Mouse (Mus musculus): Measurements from ENCODE around the gene Ifit1. TPM values are rescaled to one million over a fixed set of nuclear protein-coding genes. Genes with fewer than 3 reads are reported as not detected.

Ifit1 gene
- polyA plus RNA-seq, 1 experiment: 5.3 TPM

- no peak overlapping the region for H3K27ac ChIP-seq (ENCODE audit: insufficient read depth, low read length)
- no peak for TF ChIP-seq CTCF (IDR thresholded peaks at IDR 0.05; ENCODE audit: extremely low read depth, insufficient read depth, low read length)
- TF ChIP-seq POLR2A (IDR thresholded peaks at IDR 0.05; ENCODE audit: extremely low read depth, insufficient read depth, low read length): no peak
- no peak overlapping the region for H3K4me3 ChIP-seq (ENCODE audit: insufficient read depth, low read length)
- H3K4me1 ChIP-seq (ENCODE audit: control insufficient read depth, insufficient read depth, low read length): no peaks in the 10 kb centered on the region
Observed at GRCm38 (mm10) chr19:34691402-34691801, 50.7 kb downstream of the Ifit1 start.

DNA sequence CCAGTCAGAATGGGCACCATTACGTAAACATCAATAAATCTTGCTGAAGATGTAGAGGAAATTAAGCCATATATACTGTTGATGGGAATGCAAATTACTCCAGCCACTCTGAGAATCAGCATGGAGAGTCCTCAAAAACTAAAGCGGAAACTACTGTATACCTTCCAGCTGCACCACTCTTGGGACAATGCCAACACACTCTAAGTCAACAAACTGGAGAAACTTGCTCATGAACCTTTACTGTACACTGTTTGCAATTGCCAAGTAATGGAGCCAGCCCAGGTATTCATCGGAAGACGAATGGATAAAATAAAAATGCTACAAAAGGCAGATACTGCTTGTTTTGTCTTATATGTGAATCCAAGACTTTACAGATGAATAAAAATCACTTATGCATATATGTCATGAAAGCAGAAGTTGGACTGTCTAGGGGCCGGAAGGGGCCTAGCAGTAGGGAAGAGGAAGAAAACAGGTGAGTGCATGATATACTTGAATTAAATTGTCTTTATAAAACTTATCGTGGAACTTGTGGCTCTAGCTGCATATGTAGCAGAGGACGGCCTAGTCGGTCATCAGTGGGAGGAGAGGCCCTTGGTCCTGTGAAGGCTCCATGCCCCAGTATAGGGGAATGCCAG lies 55.8 kb downstream of the Ifit1 start:
- H3K4me1 ChIP-seq (ENCODE audit: control insufficient read depth, insufficient read depth, low read length): no peaks in the 10 kb centered on the region
- TF ChIP-seq POLR2A (IDR thresholded peaks at IDR 0.05; ENCODE audit: extremely low read depth, insufficient read depth, low read length) (no peak), CTCF (IDR thresholded peaks at IDR 0.05; ENCODE audit: extremely low read depth, insufficient read depth, low read length) (no peak)
- no peak overlapping the region for H3K4me3 ChIP-seq (ENCODE audit: insufficient read depth, low read length)
- H3K27ac ChIP-seq (ENCODE audit: insufficient read depth, low read length): no peak overlapping the region

DNA sequence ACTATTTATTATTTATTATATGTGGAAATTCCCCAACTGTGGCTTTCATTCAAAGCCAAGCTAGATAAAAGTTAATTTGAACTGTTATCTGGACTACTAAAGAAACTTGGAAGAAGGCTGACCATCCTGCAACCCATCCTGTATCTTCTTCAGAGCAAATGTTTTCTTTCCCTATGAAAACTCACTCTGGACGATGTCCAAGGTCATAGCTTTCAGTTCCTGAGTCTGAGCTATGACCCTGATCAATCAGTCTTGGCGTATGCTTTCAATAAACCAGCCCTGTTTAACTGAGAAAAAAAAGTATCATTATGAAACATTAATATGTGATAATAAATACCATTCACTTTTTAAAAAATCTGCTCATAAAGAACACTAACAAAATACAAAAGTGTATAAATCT lies 56.8 kb downstream of the Ifit1 start:
- H3K4me3 ChIP-seq (ENCODE audit: insufficient read depth, low read length): no peak overlapping the region
- no peak overlapping the region for H3K27ac ChIP-seq (ENCODE audit: insufficient read depth, low read length)
- TF ChIP-seq POLR2A (IDR thresholded peaks at IDR 0.05; ENCODE audit: extremely low read depth, insufficient read depth, low read length) (no peak), CTCF (IDR thresholded peaks at IDR 0.05; ENCODE audit: extremely low read depth, insufficient read depth, low read length) (no peak)
- no peaks in the 10 kb centered on the region for H3K4me1 ChIP-seq (ENCODE audit: control insufficient read depth, insufficient read depth, low read length)

- H3K4me1 ChIP-seq (ENCODE audit: control insufficient read depth, insufficient read depth, low read length): no peaks in the 10 kb centered on the region
- TF ChIP-seq CTCF (IDR thresholded peaks at IDR 0.05; ENCODE audit: extremely low read depth, insufficient read depth, low read length) (no peak), POLR2A (IDR thresholded peaks at IDR 0.05; ENCODE audit: extremely low read depth, insufficient read depth, low read length) (no peak)
Observed at GRCm38 (mm10) chr19:34698432-34698831, 57.8 kb downstream of the Ifit1 start.

DNA sequence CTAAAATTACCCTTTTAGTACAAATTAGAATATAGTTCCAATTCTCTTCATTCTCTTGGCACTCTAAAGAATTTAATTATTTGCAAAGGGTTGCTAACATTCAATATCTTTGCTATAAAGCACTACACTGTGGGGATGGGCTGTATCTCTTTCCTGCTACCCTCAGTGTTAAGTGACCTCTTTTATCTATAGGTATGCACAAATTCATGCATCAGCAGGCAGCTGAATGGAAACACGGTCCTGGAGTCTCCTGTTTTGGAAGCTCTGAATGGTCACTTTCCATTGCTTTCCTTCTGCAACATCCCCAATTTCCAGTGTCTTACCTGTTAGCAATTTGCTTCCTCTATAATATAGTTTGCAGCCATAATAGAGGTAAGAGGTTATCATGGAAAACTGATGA lies 58.2 kb downstream of the Ifit1 start:
- Histone ChIP-seq H3K27ac (ENCODE audit: insufficient read depth, low read length) (no peak overlapping the region), H3K4me3 (ENCODE audit: insufficient read depth, low read length) (no peak overlapping the region), H3K4me1 (ENCODE audit: control insufficient read depth, insufficient read depth, low read length) (no peaks in the 10 kb centered on the region)
- TF ChIP-seq CTCF (IDR thresholded peaks at IDR 0.05; ENCODE audit: extremely low read depth, insufficient read depth, low read length): no peak
- no peak for TF ChIP-seq POLR2A (IDR thresholded peaks at IDR 0.05; ENCODE audit: extremely low read depth, insufficient read depth, low read length)

More at GRCm38 (mm10) chr19:34698432-34698831, 57.8 kb downstream of the Ifit1 start:
- Histone ChIP-seq H3K27ac (ENCODE audit: insufficient read depth, low read length) (no peak overlapping the region), H3K4me3 (ENCODE audit: insufficient read depth, low read length) (no peak overlapping the region)

DNA sequence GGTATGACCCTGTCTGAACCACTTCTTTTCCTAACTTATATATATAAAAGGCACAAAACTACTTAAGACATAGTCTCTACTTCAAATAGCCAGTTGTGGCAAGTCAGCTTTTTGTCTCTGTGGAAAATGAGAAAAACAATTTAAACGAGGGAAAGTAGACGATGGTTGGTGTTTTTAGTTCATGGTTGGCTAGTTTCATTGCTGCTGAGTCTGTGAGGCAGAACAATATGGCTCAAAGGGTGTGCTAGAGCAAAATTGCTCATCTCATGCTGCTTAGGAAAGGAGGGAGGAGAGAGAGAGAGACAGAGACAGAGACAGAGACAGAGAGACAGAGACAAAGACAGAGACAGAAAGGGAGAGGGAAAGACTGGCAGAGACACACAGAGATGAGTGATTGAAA lies 58.6 kb downstream of the Ifit1 start:
- Histone ChIP-seq H3K27ac (ENCODE audit: insufficient read depth, low read length) (no peak overlapping the region), H3K4me3 (ENCODE audit: insufficient read depth, low read length) (no peak overlapping the region)
- TF ChIP-seq CTCF (IDR thresholded peaks at IDR 0.05; ENCODE audit: extremely low read depth, insufficient read depth, low read length): no peak
- no peak for TF ChIP-seq POLR2A (IDR thresholded peaks at IDR 0.05; ENCODE audit: extremely low read depth, insufficient read depth, low read length)

More for the DNA sequence above, 58.6 kb downstream of the Ifit1 start:
- H3K4me1 ChIP-seq (ENCODE audit: control insufficient read depth, insufficient read depth, low read length): no peaks in the 10 kb centered on the region

Other genes starting within 250 kb of the Ifit1 start
- gene Ch25h, start 165.7 kb upstream of the Ifit1 start, polyA plus RNA-seq (2012; rRNA removed): 1.2 and 2.4 TPM in 2 replicates
- 15.6 and 17.8 TPM in 2 replicates for gene Lipa, start 113.4 kb upstream of the Ifit1 start, polyA plus RNA-seq (2012; rRNA removed)
- 5.1 and 6.7 TPM in 2 replicates for gene Ifit2, start 90.2 kb upstream of the Ifit1 start, polyA plus RNA-seq (2012; rRNA removed)
- gene Ifit3, start 57.3 kb upstream of the Ifit1 start, polyA plus RNA-seq (2012; rRNA removed): 15.3 and 16.9 TPM in 2 replicates
- 2.9 TPM in 2 replicates for gene Ifit1bl1, start 38.9 kb upstream of the Ifit1 start, polyA plus RNA-seq (2012; rRNA removed)
- gene Ifit3b, start 32.9 kb upstream of the Ifit1 start, polyA plus RNA-seq (2012; rRNA removed): 4.7 and 6.0 TPM in 2 replicates
- gene Ifit1bl2, start 128 bp upstream of the Ifit1 start, polyA plus RNA-seq (2012; rRNA removed): 0.54 and 0.62 TPM in 2 replicates
- 1.7 and 2.0 TPM in 2 replicates for gene Slc16a12, start 106.4 kb downstream of the Ifit1 start, polyA plus RNA-seq (2012; rRNA removed)
- 6.8 and 7.0 TPM in 2 replicates for gene Pank1, start 238.6 kb downstream of the Ifit1 start, polyA plus RNA-seq (2012; rRNA removed)

Measured in cortical plate, adult 2 months (tissue).